Mouse (Mus musculus): ENCODE results near the gene Esyt2. TPM values are rescaled to one million over a fixed set of nuclear protein-coding genes. Genes with fewer than 3 reads are reported as not detected.

The Esyt2 gene
- 39.8 TPM for polyA plus RNA-seq (2017; shearing (Covaris generic))

DNA sequence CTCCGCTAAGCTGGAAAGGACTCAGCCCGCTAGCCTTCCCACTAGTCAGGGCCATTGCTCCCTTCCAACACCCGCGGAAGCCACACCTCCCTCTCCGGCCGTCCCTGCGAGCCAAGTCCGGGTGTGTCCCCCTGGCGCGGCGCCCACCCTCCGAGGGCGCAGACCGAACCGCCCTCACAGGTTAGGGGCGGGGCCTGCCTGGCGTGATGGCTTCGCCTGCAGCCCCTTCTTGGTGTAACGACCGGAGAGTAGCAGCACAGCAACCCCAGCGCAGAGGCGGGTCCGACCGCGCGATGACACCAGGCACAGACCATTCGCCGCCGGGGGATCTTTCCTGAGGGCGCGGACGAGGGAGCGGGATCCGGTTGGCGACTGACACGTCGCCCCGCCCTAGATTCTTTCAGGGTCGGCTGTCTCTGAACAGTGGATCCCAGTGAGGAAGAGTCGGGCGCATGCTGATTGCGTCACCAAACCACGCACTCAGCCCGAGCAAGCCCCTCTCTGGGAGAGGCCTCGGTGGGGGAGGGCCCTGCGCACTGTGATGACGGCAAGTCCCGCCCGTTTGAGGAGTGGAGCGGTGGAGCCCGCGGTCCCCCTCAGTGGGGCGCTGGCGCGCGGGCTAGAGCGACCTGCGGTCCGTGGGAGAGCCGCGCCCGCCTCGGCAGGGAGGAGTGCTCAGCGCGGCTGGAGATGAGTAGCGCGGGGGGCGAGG lies at the start of gene Esyt2:
Gene Esyt2 (plus strand): TSS at position 544 of the 712 bp plus-strand sequence.

DNA sequence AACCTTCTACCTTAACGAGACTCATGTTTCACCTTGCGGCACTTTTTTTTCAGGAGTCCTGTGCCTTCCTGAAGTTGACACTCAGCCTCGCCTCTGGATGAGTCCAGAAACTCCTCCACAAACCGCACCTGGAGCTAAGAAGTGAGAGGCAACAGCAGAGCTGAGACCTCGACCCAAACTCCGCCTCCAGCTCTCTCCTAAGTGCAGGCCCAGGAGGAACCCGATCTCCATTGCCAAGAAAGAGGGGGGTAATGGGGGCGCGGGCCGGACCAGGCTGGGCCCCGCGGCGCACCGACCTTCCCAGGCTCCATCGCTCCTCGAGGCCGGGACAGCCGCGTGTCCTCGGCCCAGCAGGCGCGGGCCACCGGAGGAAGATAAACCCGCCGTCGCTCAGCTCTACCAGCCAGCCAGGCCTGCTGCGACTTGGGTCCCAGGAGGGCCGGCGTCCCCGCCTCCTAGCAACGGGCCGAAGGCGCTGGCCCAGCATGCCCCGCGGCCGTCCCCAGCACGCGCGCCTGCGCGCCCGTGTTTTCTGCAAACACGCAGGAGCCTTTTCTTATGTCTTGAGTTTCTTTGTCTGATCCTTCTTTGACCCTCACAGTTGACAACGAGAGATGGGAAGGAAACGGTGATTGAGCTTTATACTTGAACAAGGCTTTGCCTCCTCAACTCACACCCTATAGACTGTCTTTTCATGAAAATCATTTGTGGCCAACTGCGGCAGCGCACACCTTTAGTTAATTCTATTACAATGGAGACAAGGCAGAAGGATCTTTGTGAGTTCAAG lies 18.2 kb upstream of the Esyt2 start, which contains the start of gene Wdr60:
Gene Wdr60 (minus strand): TSS at position 468 of the 787 bp plus-strand sequence.

DNA sequence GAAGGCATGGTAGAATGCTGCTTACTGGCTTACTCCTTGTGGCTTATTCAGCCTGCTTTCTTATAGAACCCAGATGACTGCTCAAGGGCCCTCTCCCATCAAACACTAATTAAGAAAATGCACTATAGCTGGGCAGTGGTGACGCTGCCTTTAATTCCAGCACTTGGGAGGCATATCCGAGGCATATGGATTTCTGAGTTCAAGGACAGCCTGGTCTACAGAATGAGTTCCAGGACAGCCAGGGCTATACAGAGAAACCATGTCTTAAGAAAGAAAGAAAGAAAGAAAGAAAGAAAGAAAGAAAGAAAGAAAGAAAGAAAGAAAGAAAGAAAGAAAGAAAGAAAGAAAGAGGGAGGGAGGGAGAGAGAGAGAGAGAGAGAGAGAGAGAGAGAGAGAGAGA lies 5.9 kb upstream of the Esyt2 start, which contains the start of gene Gm11027:
Gene Gm11027 (plus strand): TSS at position 301 of the 400 bp plus-strand sequence.

DNA sequence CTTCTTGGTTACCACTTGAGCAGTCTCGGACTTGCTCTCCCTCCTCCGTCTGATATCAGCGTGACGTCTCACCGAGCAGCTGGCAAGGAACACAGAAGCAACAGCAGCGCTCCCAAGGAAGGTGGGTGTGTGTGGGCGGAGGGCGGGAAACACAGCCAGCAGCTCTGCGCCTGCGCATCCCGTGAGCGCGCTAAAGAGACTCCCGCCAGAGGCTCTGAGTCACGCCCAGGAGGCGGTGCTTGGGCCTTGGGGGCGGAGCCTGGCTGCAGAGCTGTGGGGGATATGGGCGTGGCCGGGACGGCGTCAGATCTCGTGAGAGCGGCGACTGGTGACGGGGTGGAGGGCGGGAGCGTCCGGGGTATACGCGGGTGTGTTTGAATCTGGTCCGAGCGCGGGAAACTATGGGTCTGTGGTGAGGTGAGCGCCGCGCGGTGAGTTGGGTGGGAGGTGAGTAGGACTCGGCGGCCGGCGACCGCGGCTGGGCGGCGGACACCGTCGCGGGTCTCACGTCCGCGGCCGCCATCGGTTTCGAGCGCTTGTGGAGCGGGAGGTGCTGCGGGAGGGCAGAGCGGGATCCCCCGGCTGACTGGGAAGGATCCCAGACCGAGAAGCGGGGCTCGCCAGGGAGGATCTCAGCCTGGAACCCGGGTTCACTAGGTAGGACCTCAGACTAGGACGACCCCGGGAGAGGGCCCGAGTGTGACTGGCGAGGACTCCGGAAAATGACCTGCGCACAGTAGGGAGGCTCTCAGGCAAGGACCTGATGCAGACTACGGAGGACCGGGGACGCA lies 124.2 kb downstream of the Esyt2 start, which contains the start of gene Ncapg2:
Gene Ncapg2 (plus strand): TSS at position 358 of the 791 bp plus-strand sequence.

Other genes starting within 250 kb of the Esyt2 start
- 43.2 TPM for gene Zfp386, start 233.5 kb upstream of the Esyt2 start, polyA plus RNA-seq (2017; shearing (Covaris generic))
- 0.22 TPM for gene Vipr2, start 203.5 kb upstream of the Esyt2 start, polyA plus RNA-seq (2017; shearing (Covaris generic))
- 1.8 TPM for gene Wdr60, start 18.2 kb upstream of the Esyt2 start, polyA plus RNA-seq (2017; shearing (Covaris generic))
- gene Gm11027, start 5.8 kb upstream of the Esyt2 start, polyA plus RNA-seq (2017; shearing (Covaris generic)), result not detected
- gene Ncapg2, start 124.2 kb downstream of the Esyt2 start, polyA plus RNA-seq (2017; shearing (Covaris generic)), result 14.3 TPM
- not detected for gene Ptprn2, start 204.5 kb downstream of the Esyt2 start, polyA plus RNA-seq (2017; shearing (Covaris generic))

Measured in activated CD4-positive, CD25-positive, alpha-beta regulatory T cell, adult 9 weeks (primary cell).